Mouse (Mus musculus): ENCODE measurements around the gene Tyms.
A peak's percentile ranks its signal among the peaks of the same experiment; 100 is the strongest.

Gene Tyms

GRCm38 (mm10) chr5:30072825-30073821 is at the start of gene Tyms:
TSS of gene Tyms (minus strand) at chr5:30073617.
- peak; percentile 91 for DNase-seq (ENCODE audit: low spot score)

- DNase-seq (ENCODE audit: low spot score) = no peak
Measured at GRCm38 (mm10) chr5:30122481-30122880, 49.1 kb upstream of the Tyms start.

- no peak for DNase-seq (ENCODE audit: low spot score)
Measured at GRCm38 (mm10) chr5:30120106-30120505, 46.7 kb upstream of the Tyms start.

- no peak for DNase-seq (ENCODE audit: low spot score)
Measured at GRCm38 (mm10) chr5:30119163-30119562, 45.7 kb upstream of the Tyms start.

- no peak for DNase-seq (ENCODE audit: low spot score)
Measured at GRCm38 (mm10) chr5:30118018-30118417, 44.6 kb upstream of the Tyms start.

DNA sequence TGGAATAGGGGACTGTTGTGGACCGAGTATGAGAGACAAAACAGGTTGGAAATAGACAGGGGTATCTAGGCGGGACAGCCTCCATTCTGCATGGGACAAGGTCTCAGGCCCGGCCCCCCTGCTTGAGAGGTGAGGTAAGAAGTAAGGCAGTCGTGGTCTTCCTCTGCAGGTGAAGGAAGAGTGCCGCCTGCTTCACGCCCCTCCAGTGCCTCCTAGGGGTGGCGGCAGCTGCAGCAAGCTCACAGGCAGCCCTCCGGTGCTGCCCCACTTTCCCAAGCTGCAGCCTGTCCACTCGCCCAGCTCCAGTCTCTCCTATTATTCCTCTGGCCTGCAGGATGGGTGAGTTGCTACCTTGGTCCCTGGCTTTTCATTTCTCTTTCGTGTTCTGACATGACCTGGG is 42.3 kb upstream of the Tyms start:
- no peak for DNase-seq (ENCODE audit: low spot score)

GRCm38 (mm10) chr5:30114761-30115140 is 41.3 kb upstream of the Tyms start:
- no peak for DNase-seq (ENCODE audit: low spot score)

GRCm38 (mm10) chr5:30113881-30114760 is 40.7 kb upstream of the Tyms start:
- peak; percentile 74 for DNase-seq (ENCODE audit: low spot score)

GRCm38 (mm10) chr5:30112533-30113068 is 39.2 kb upstream of the Tyms start:
- no peak for DNase-seq (ENCODE audit: low spot score)

DNA sequence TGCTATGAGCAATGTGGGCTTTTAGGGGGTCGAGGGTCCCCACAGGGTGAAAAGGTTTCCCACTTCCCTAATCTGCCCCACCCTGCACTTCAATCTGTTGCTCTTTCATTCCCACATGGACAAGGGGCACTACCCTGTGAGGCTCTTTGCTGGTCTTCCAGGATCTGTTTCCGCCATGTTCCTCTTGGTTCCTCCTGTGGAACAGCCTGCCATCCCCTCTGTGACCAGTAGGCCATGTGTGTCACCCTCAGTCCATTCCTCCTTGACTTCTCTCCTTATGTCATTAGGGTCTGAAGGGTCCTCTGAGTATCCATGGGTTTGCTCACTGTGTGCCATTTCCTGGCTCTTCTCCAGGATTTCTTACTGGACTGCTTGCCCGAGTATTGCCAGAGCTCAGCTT is 38.4 kb upstream of the Tyms start:
- DNase-seq (ENCODE audit: low spot score) = no peak

- DNase-seq (ENCODE audit: low spot score) = peak; percentile 24
Measured at GRCm38 (mm10) chr5:30111126-30111525, 37.7 kb upstream of the Tyms start.

- DNase-seq (ENCODE audit: low spot score) = no peak
Measured at GRCm38 (mm10) chr5:30110371-30111060, 37.1 kb upstream of the Tyms start.

DNA sequence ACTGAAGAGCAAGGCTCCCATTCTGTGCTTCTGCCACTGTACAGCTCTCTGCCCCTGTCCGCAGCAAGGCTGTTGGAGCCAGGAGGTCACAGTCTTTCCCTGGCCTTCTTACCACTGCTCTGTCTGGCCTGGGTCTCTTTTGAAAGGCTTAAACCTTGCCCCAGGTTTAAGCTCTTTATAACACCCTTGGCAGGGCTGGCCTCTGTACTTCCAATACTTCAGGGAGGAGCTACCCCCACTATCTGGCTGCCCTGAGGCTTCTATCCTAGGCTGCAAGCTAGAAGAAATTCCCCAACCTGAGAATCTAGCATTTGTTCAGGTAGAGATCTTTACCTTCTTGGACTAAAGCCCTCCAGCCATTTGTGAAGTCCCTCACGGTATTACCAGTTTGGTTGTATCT is 36.5 kb upstream of the Tyms start:
- no peak for DNase-seq (ENCODE audit: low spot score)

GRCm38 (mm10) chr5:30108233-30108632 is 34.8 kb upstream of the Tyms start:
- no peak for DNase-seq (ENCODE audit: low spot score)

GRCm38 (mm10) chr5:30107611-30108041 is 34.2 kb upstream of the Tyms start:
- no peak for DNase-seq (ENCODE audit: low spot score)

DNA sequence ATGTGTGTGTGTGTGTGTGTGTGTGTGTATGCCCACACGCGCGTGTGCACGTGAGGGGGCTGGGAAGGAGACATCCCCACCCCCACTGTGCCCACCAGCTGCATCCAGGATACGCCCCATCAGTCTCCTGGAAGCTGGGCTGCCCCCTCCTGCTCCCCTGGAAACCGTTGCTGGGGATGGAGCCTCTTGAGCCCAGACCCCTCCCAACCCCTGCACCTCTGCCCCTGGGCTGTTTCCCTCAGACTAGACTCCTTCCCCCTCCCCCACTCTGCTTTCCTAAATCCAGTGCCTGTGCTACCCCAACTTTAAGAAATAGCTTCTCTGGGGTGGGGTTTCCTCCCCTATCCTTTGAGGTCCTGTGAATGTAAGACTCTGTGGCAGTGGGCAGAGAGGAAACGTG is 33.8 kb upstream of the Tyms start:
- DNase-seq (ENCODE audit: low spot score) = no peak

DNA sequence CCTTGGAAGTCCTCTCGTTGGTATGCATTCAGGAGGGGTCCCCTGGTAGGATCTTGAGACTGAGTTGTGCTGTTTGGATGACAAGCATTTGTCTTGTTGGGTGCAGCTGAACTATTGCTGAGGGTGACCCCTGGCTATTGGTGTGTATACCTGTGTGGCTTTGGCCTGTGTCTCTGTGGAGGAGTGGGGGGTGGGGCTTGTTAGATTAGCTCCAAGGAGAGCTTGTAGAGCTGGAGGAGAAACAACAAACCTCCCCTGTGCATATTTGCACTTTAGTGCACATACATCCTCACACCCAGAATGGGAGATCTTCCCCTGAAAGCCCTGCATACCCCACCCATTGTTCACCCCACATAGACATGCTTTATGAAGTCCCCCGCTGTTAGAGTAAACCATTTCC is 33.3 kb upstream of the Tyms start:
- DNase-seq (ENCODE audit: low spot score) = no peak

DNA sequence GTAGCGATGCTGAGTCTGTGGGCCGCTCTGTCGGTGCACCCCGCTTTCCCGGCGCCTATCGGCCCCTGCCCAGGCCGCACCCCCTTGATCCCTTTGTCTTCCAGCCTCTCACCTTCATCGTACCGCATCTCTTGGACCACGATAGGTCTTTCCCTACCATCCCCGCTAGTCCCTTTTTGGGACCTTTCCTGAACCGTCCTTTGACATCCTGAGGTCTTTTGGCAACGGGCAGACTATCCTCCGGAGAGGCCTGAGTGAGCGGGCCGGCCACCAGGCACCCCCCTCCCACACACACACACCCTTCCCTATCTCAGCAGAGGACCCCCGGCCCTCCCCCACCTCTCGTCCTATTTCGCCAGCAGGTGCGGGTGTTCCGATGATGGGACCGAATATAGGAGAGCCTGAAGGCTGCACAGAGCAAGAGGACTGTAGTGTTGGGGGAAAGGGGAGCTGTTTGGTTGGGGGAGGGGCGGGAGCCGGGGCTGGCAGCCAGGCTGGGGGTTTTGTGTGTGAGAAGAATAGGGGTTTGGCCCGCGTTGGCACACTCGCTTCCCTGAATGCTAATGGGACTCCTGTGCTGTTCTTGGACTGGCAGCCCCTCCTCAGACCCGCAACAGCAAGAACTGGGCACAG is 32.4 kb upstream of the Tyms start, which contains the start of gene 3110082J24Rik:
Gene 3110082J24Rik (minus strand): TSS at position 419 of the 633 bp plus-strand sequence.
- DNase-seq (ENCODE audit: low spot score) = no peak

- peak; percentile 36 for DNase-seq (ENCODE audit: low spot score)
Measured at GRCm38 (mm10) chr5:30104841-30105667, 31.6 kb upstream of the Tyms start, which contains the start of gene Garem2. TSS of gene Garem2 (plus strand) at chr5:30105161.

GRCm38 (mm10) chr5:30104339-30104738 is 30.9 kb upstream of the Tyms start:
- DNase-seq (ENCODE audit: low spot score) = no peak
